Comparison of ENCODE assay signal across 13 mouse cellular contexts in genomic region chr1:134771999-134772398, GRCm38 (mm10).
A peak's percentile ranks its signal among the peaks of the same experiment; 100 is the strongest.
DNase-seq lines count a peak whose midpoint lies in the region; ATAC-seq and TF ChIP-seq lines count a peak whose summit lies in the region.
"Had no signal": no experiment of that assay in that cellular context is flagged by ENCODE, and none has a peak within 500 bp of the region (broad histone marks: within the 10 kb centered on the region; RNA-seq: fewer than 3 reads in every experiment).

No protein-coding gene starts in this region.

- H3K9me3 ChIP-seq in intestine, embryonic 14.5 days (ENCODE audit: control insufficient read depth, low read length) = no peaks in the 10 kb centered on the region
- H3K9me3 ChIP-seq in intestine, postnatal 0 days (ENCODE audit: control insufficient read depth) = no peaks in the 10 kb centered on the region
- no peaks in the 10 kb centered on the region for H3K9me3 ChIP-seq in lung, embryonic 15.5 days
- H3K9me3 ChIP-seq: hindbrain, embryonic 10.5 days; limb, embryonic 12.5 days; midbrain, embryonic 12.5 days had no signal

- H3K36me3 ChIP-seq in intestine, embryonic 14.5 days (ENCODE audit: control insufficient read depth, insufficient read depth, low read length) = peaks cover 60% of the 10 kb centered on the region
- peaks cover 21% of the 10 kb centered on the region for H3K36me3 ChIP-seq in intestine, postnatal 0 days (ENCODE audit: control insufficient read depth, insufficient read depth)
- H3K36me3 ChIP-seq in lung, embryonic 15.5 days = peaks cover 8% of the 10 kb centered on the region
- H3K36me3 ChIP-seq in small intestine, adult 2 months (ENCODE audit: control insufficient read depth, insufficient read depth, low read length) = peaks cover 15% of the 10 kb centered on the region

- no peak overlapping the region for H3K9ac ChIP-seq in intestine, embryonic 14.5 days (ENCODE audit: low read length)
- no peak overlapping the region for H3K9ac ChIP-seq in intestine, postnatal 0 days (ENCODE audit: low read depth, low read length)
- H3K9ac ChIP-seq in lung, embryonic 15.5 days = no peak overlapping the region
- H3K9ac ChIP-seq: limb, embryonic 12.5 days; midbrain, embryonic 12.5 days had no signal

- H3K27ac ChIP-seq in intestine, embryonic 14.5 days (ENCODE audit: low read depth) = peak overlapping the region; percentile 69
- no peak overlapping the region for H3K27ac ChIP-seq in intestine, postnatal 0 days (ENCODE audit: low read depth, low read length)
- H3K27ac ChIP-seq in lung, embryonic 15.5 days = peak overlapping the region; percentile 81
- peak overlapping the region; percentile 50 for H3K27ac ChIP-seq in embryonic fibroblast, embryonic 13.5 days (ENCODE audit: insufficient read depth, low read length)
- H3K27ac ChIP-seq in small intestine, adult 2 months (ENCODE audit: insufficient read depth, low read depth, low read length) = peak overlapping the region; percentile 71
- H3K27ac ChIP-seq: hindbrain, embryonic 10.5 days; midbrain, embryonic 12.5 days had no signal

- H3K4me1 ChIP-seq in intestine, embryonic 14.5 days (replicated peaks; ENCODE audit: control insufficient read depth, insufficient read depth, low read length) = peaks cover 45% of the 10 kb centered on the region
- peaks cover 2% of the 10 kb centered on the region; the same call in 1 of the 2 replicates for H3K4me1 ChIP-seq in intestine, postnatal 0 days (replicated peaks; ENCODE audit: control insufficient read depth, insufficient read depth, low read length)
- peaks cover 49% of the 10 kb centered on the region for H3K4me1 ChIP-seq in lung, embryonic 15.5 days
- H3K4me1 ChIP-seq in lung, adult 2 months (ENCODE audit: control insufficient read depth, insufficient read depth, low read length) = peaks cover 26% of the 10 kb centered on the region
- H3K4me1 ChIP-seq in embryonic fibroblast, embryonic 13.5 days (ENCODE audit: control insufficient read depth, insufficient read depth, low read length) = peaks cover 4% of the 10 kb centered on the region
- H3K4me1 ChIP-seq in small intestine, adult 2 months (ENCODE audit: control insufficient read depth, insufficient read depth, insufficient read length, low read length) = peaks cover 8% of the 10 kb centered on the region; the same call in 1 of the 2 replicates

- TF ChIP-seq POLR2A in lung, adult 2 months (IDR thresholded peaks at IDR 0.05; ENCODE audit: borderline replicate concordance, extremely low read depth, low read depth, low read length) = no peak
- TF ChIP-seq POLR2A in embryonic fibroblast, embryonic 13.5 days (IDR thresholded peaks at IDR 0.05; ENCODE audit: low read depth, low read length) = no peak
- no peak for TF ChIP-seq POLR2A in small intestine, adult 2 months (IDR thresholded peaks at IDR 0.05; ENCODE audit: low read depth, low read length)

- no peak overlapping the region; the same call in 1 of the 2 replicates for H3K4me2 ChIP-seq in intestine, embryonic 14.5 days (ENCODE audit: low read length)
- H3K4me2 ChIP-seq in intestine, postnatal 0 days (replicated peaks; ENCODE audit: low read depth) = no peak overlapping the region
- no peak overlapping the region for H3K4me2 ChIP-seq in lung, embryonic 15.5 days
- H3K4me2 ChIP-seq: limb, embryonic 12.5 days; midbrain, embryonic 12.5 days had no signal

- DNase-seq in intestine, embryonic 14.5 days (ENCODE audit: low spot score) = peak; percentile 46
- DNase-seq in lung, adult 2 months = no peak
- DNase-seq in layer of hippocampus, postnatal 10 days (ENCODE audit: low spot score in 2 of 2) = no peak
- DNase-seq in cerebellum, postnatal 14 days = no peak
- DNase-seq: adrenal gland, postnatal 36 days; right cerebral cortex, postnatal 4 days had no signal

- TF ChIP-seq CTCF in intestine, postnatal 0 days (IDR thresholded peaks at IDR 0.05; ENCODE audit: low read depth) = no peak
- no peak for TF ChIP-seq CTCF in lung, adult 2 months (IDR thresholded peaks at IDR 0.05; ENCODE audit: insufficient read depth, low read length)
- TF ChIP-seq CTCF in embryonic fibroblast, embryonic 13.5 days (IDR thresholded peaks at IDR 0.05; ENCODE audit: borderline replicate concordance, insufficient read depth, low read length) = no peak
- TF ChIP-seq CTCF in small intestine, adult 2 months (IDR thresholded peaks at IDR 0.05; ENCODE audit: extremely low read depth, insufficient read length, insufficient replicate concordance, low read depth, low read length) = no peak

- no peak overlapping the region for H3K4me3 ChIP-seq in intestine, embryonic 14.5 days (ENCODE audit: low read depth, low read length)
- H3K4me3 ChIP-seq in intestine, postnatal 0 days (ENCODE audit: low read depth, low read length) = no peak overlapping the region
- H3K4me3 ChIP-seq in lung, embryonic 15.5 days = no peak overlapping the region
- H3K4me3 ChIP-seq in lung, adult 2 months (replicated peaks; ENCODE audit: extremely low read depth, low read depth, low read length) = no peak overlapping the region
- H3K4me3 ChIP-seq in embryonic fibroblast, embryonic 13.5 days (ENCODE audit: insufficient read depth, low read length) = no peak overlapping the region
- no peak overlapping the region for H3K4me3 ChIP-seq in small intestine, adult 2 months (ENCODE audit: low read depth, low read length)
- H3K4me3 ChIP-seq: hindbrain, embryonic 10.5 days; limb, embryonic 12.5 days; midbrain, embryonic 12.5 days had no signal

- 94% methylated on average over 7 of the region's 7 CpGs for WGBS in intestine, embryonic 14.5 days
- WGBS in intestine, postnatal 0 days = 82% methylated on average over 7 of the region's 7 CpGs
- 80% methylated on average over 7 of the region's 7 CpGs for WGBS in lung, embryonic 15.5 days
- 80% methylated on average over 7 of the region's 7 CpGs for WGBS in lung, adult 2 months
- WGBS in small intestine, adult 2 months = 72% methylated on average over 7 of the region's 7 CpGs

- no peaks in the 10 kb centered on the region for H3K27me3 ChIP-seq in intestine, embryonic 14.5 days (replicated peaks; ENCODE audit: control insufficient read depth, insufficient read depth, low read length)
- H3K27me3 ChIP-seq in intestine, postnatal 0 days (replicated peaks; ENCODE audit: control insufficient read depth, insufficient read depth, low read length) = no peaks in the 10 kb centered on the region
- no peaks in the 10 kb centered on the region for H3K27me3 ChIP-seq in lung, embryonic 15.5 days
- H3K27me3 ChIP-seq in small intestine, adult 2 months (ENCODE audit: control insufficient read depth, insufficient read depth, low read length) = no peaks in the 10 kb centered on the region
- H3K27me3 ChIP-seq: limb, embryonic 12.5 days; midbrain, embryonic 12.5 days had no signal

- no peak for ATAC-seq in intestine, embryonic 14.5 days (replicated peaks; ENCODE audit: low FRiP score, low TSS enrichment, low read depth)
- ATAC-seq in intestine, postnatal 0 days = no peak
- no peak for ATAC-seq in lung, embryonic 15.5 days (ENCODE audit: borderline replicate concordance, extremely low read depth, low FRiP score, low TSS enrichment)
